Mouse (Mus musculus) liver, adult 2 months (tissue): ENCODE data around the gene Rd3. TPM values are rescaled to one million over a fixed set of nuclear protein-coding genes. Genes with fewer than 3 reads are reported as not detected.
A peak's percentile ranks its signal among the peaks of the same experiment; 100 is the strongest.

ENCODE experiments used
- DNase-seq: peaks from one replicate; pipeline ENCODE4 v3.0.0-alpha.2; 2011; ENCODE audit warnings: low read depth, low spot score; ENCODE audit errors: extremely low read depth
- H3K27ac ChIP-seq: fragments of 200-500 bp; replicated peaks from 2 replicates; pipeline ENCODE4 v1.5.1; 2012; ENCODE audit warnings: low read depth, mild to moderate bottlenecking, control low read depth, inconsistent platforms, low read length; ENCODE audit not compliant: insufficient read depth
- H3K27me3 ChIP-seq: fragments of 200-500 bp; 2 replicates; pipeline ENCODE4 v1.6.1; 2012; ENCODE audit warnings: mild to moderate bottlenecking, moderate library complexity, low read length, inconsistent platforms; ENCODE audit not compliant: control insufficient read depth, insufficient read depth
- H3K36me3 ChIP-seq: fragments of 200-500 bp; 2 replicates; pipeline ENCODE4 v1.6.1; 2012; ENCODE audit warnings: low read length, inconsistent platforms; ENCODE audit not compliant: control insufficient read depth, insufficient read depth
- H3K4me1 ChIP-seq: fragments of 200-500 bp; 2 replicates; pipeline ENCODE4 v1.6.1; 2011; ENCODE audit warnings: low read length; ENCODE audit not compliant: control insufficient read depth, insufficient read depth
- H3K4me3 ChIP-seq: fragments of 200-500 bp; 2 replicates; pipeline ENCODE4 v1.5.1; 2011; ENCODE audit warnings: low read depth, mild to moderate bottlenecking, control low read depth, low read length, moderate library complexity; ENCODE audit not compliant: insufficient read depth
- H3K79me2 ChIP-seq: fragments of 200-500 bp; 2 replicates; pipeline ENCODE4 v1.6.1; 2012; ENCODE audit warnings: inconsistent platforms, mild to moderate bottlenecking, low read length, moderate library complexity; ENCODE audit not compliant: control insufficient read depth, insufficient read depth
- H3K9ac ChIP-seq: fragments of 200-500 bp; 2 replicates; pipeline ENCODE4 v1.6.1; 2012; ENCODE audit warnings: low read depth, mild to moderate bottlenecking, control low read depth, inconsistent platforms, low read length
- CTCF ChIP-seq: fragments of 200-500 bp; IDR thresholded peaks from 2 replicates; pipeline ENCODE4 v1.5.1; 2011; ENCODE audit warnings: low read depth, low read length, control low read depth
- POLR2A ChIP-seq: fragments of 200-500 bp; IDR thresholded peaks from 2 replicates; pipeline ENCODE4 v1.6.1; 2011; ENCODE audit warnings: low read length, control low read depth; ENCODE audit not compliant: insufficient read depth; ENCODE audit errors: extremely low read depth
- WGBS: fragments of 180-500 bp; shearing (Covaris S2); methylation state at CpG from one replicate; pipeline ENCODE4 v1.1.7; 2018; 5-methylcytosine and 5-hydroxymethylcytosine counted together
- polyA plus RNA-seq: library from polyadenylated mRNA; depleted of rRNA; stranded (reverse); fragments of >200 nt; gene quantifications from 2 replicates; pipeline ENCODE4 v1.2.3, GENCODE M21; 2012
- total RNA-seq: library from RNA; depleted of rRNA; stranded (reverse); fragments of >200 nt; gene quantifications from 2 replicates; pipeline ENCODE4 v1.2.3, GENCODE M21; 2014

Rd3 gene
- total and polyA plus RNA-seq, 2 experiments, result 0.46 to 1.6 TPM

GRCm38 (mm10) chr1:191932286-191932985 lies 44.7 kb upstream of the Rd3 start:
- H3K4me1 ChIP-seq, result peaks cover 4% of the 10 kb centered on the region; the same call in 1 of the 2 replicates
- no peak for TF ChIP-seq POLR2A
- TF ChIP-seq CTCF, result no peak
- H3K9ac ChIP-seq, result no peak overlapping the region
- no peak for DNase-seq
- no peak overlapping the region for H3K4me3 ChIP-seq
- no peak overlapping the region for H3K27ac ChIP-seq
- no peaks in the 10 kb centered on the region for H3K27me3 ChIP-seq
- no peaks in the 10 kb centered on the region for H3K36me3 ChIP-seq
- 88% methylated on average over 8 of the region's 8 CpGs for WGBS
- H3K79me2 ChIP-seq, result no peaks in the 10 kb centered on the region

GRCm38 (mm10) chr1:191932986-191933632 lies 44.1 kb upstream of the Rd3 start:
- no peak for TF ChIP-seq POLR2A
- TF ChIP-seq CTCF, result no peak
- Histone ChIP-seq H3K79me2 (no peaks in the 10 kb centered on the region), H3K36me3 (no peaks in the 10 kb centered on the region), H3K27ac (no peak overlapping the region), H3K27me3 (no peaks in the 10 kb centered on the region), H3K4me1 (peaks cover 4% of the 10 kb centered on the region; the same call in 1 of the 2 replicates), H3K9ac (no peak overlapping the region), H3K4me3 (no peak overlapping the region)
- no peak for DNase-seq
- WGBS, result 64% methylated on average over 4 of the region's 4 CpGs

- H3K27ac ChIP-seq, result no peak overlapping the region
- WGBS, result 82% methylated on average over 6 of the region's 6 CpGs
- no peaks in the 10 kb centered on the region for H3K79me2 ChIP-seq
- no peak for DNase-seq
- H3K27me3 ChIP-seq, result no peaks in the 10 kb centered on the region
- no peak overlapping the region for H3K4me3 ChIP-seq
- TF ChIP-seq POLR2A (no peak), CTCF (no peak)
- H3K9ac ChIP-seq, result no peak overlapping the region
- H3K36me3 ChIP-seq, result no peaks in the 10 kb centered on the region
- peaks cover 26% of the 10 kb centered on the region for H3K4me1 ChIP-seq
These were observed 33.5 kb upstream of the Rd3 start for GRCm38 (mm10) chr1:191943638-191944037.

- Histone ChIP-seq H3K9ac (no peak overlapping the region), H3K79me2 (no peaks in the 10 kb centered on the region), H3K4me1 (peaks cover 26% of the 10 kb centered on the region), H3K36me3 (no peaks in the 10 kb centered on the region), H3K27me3 (no peaks in the 10 kb centered on the region), H3K27ac (peak overlapping the region; percentile 87), H3K4me3 (no peak overlapping the region)
- DNase-seq, result peak; percentile 78
- TF ChIP-seq POLR2A, result no peak
- TF ChIP-seq CTCF, result no peak
- 41% methylated on average over 8 of the region's 8 CpGs for WGBS
These were observed 31.8 kb upstream of the Rd3 start for GRCm38 (mm10) chr1:191945341-191945740.

GRCm38 (mm10) chr1:191945756-191946155 lies 31.4 kb upstream of the Rd3 start:
- Histone ChIP-seq H3K4me1 (peaks cover 26% of the 10 kb centered on the region), H3K79me2 (no peaks in the 10 kb centered on the region), H3K27ac (peak overlapping the region; percentile 87), H3K9ac (no peak overlapping the region), H3K4me3 (no peak overlapping the region), H3K27me3 (no peaks in the 10 kb centered on the region), H3K36me3 (no peaks in the 10 kb centered on the region)
- 80% methylated on average over 5 of the region's 5 CpGs for WGBS
- no peak for DNase-seq
- TF ChIP-seq POLR2A (no peak), CTCF (no peak)

GRCm38 (mm10) chr1:191946261-191946660 lies 30.9 kb upstream of the Rd3 start:
- no peak for DNase-seq
- no peak overlapping the region for H3K9ac ChIP-seq
- 64% methylated on average over 7 of the region's 7 CpGs for WGBS
- H3K36me3 ChIP-seq, result no peaks in the 10 kb centered on the region
- TF ChIP-seq POLR2A (no peak), CTCF (no peak)
- H3K27ac ChIP-seq, result peak overlapping the region; percentile 87
- no peaks in the 10 kb centered on the region for H3K79me2 ChIP-seq
- H3K4me1 ChIP-seq, result peaks cover 26% of the 10 kb centered on the region
- H3K4me3 ChIP-seq, result no peak overlapping the region
- no peaks in the 10 kb centered on the region for H3K27me3 ChIP-seq
